Mouse (Mus musculus): ENCODE measurements at regions not wholly inside any gene's neighbourhood (a gene's known extent, or its start where the extent isn't known, plus 50 kb on each side); places are given as distances from the start of the nearest gene placed in this dataset.

- TF ChIP-seq CTCF (conservative IDR thresholded peaks at IDR 0.05; ENCODE audit: insufficient read depth, insufficient read length, low read depth, low read length) (no peak), POLR2A (IDR thresholded peaks at IDR 0.05; ENCODE audit: low read depth, low read length) (no peak)
These were observed 72.0 kb upstream of the BC052040 start for GRCm38 (mm10) chr2:115509527-115509926.
